Mouse (Mus musculus) CH12.LX (cell line): ENCODE measurements around the gene Arhgef7. TPM values are rescaled to one million over a fixed set of nuclear protein-coding genes. Genes with fewer than 3 reads are reported as not detected.

ENCODE experiments used
- DNase-seq: peaks from one replicate; pipeline ENCODE4 v3.0.0-alpha.2; 2013; ENCODE audit errors: extremely low read depth
- H3K27ac ChIP-seq: 2 replicates; pipeline ENCODE4 v1.5.1; 2012; ENCODE audit warnings: low read depth, mild to moderate bottlenecking, control low read depth, moderate library complexity; ENCODE audit not compliant: insufficient read depth
- H3K27me3 ChIP-seq: replicated peaks from 2 replicates; pipeline ENCODE3; 2012; ENCODE audit warnings: inconsistent platforms
- H3K36me3 ChIP-seq, 2 experiments: replicated peaks in 1 of 2; 2 replicates each; pipeline versions ENCODE3 to v1.6.1; 2012; ENCODE audit warnings: inconsistent platforms in 1 of 2, low read length in 1 of 2, mild to moderate bottlenecking in 1 of 2, mixed read lengths in 1 of 2, moderate library complexity in 1 of 2; ENCODE audit not compliant: control insufficient read depth in 1 of 2, insufficient read depth in 1 of 2
- H3K4me1 ChIP-seq, 2 experiments: 2 replicates each; pipeline ENCODE4 v1.6.1; 2012; ENCODE audit warnings: inconsistent platforms in 1 of 2, moderate library complexity in 1 of 2; ENCODE audit not compliant: insufficient read depth in 2 of 2, control insufficient read depth in 1 of 2
- H3K4me2 ChIP-seq: 2 replicates; pipeline ENCODE4 v1.6.1; 2012; ENCODE audit warnings: low read depth, mild to moderate bottlenecking, control low read depth; ENCODE audit not compliant: poor library complexity, insufficient read depth, severe bottlenecking
- H3K4me3 ChIP-seq, 3 experiments: fragments of 150-350 bp in 1 of 3; sonication (generic) in 1 of 3; replicated peaks in 1 of 3; 2 replicates each; pipeline versions ENCODE3 to v1.5.1; 2011 to 2012; ENCODE audit warnings: low read depth in 2 of 3, low read length in 2 of 3, mild to moderate bottlenecking in 2 of 3, moderate library complexity in 2 of 3, control low read depth in 1 of 3, improper control_type of control experiment in 1 of 3, inconsistent platforms in 1 of 3, mixed read lengths in 1 of 3; ENCODE audit not compliant: poor library complexity in 1 of 3
- H3K79me2 ChIP-seq: replicated peaks from 2 replicates; pipeline ENCODE4 v1.6.1; 2012; ENCODE audit warnings: mild to moderate bottlenecking, moderate library complexity; ENCODE audit not compliant: control insufficient read depth, poor library complexity, insufficient read depth, severe bottlenecking; ENCODE audit errors: extremely low read depth
- H3K9ac ChIP-seq: 2 replicates; pipeline ENCODE4 v1.6.1; 2012; ENCODE audit warnings: low read depth, mild to moderate bottlenecking, control low read depth, moderate library complexity; ENCODE audit not compliant: insufficient read depth
- H3K9me3 ChIP-seq: replicated peaks from 2 replicates; pipeline ENCODE3; 2012; ENCODE audit warnings: low read length, inconsistent platforms, mixed read lengths
- CHD1 ChIP-seq: IDR thresholded peaks from 2 replicates; pipeline ENCODE4 v1.6.1; 2012; ENCODE audit warnings: low read depth, low read length, improper control_type of control experiment, inconsistent platforms
- CHD2 ChIP-seq: IDR thresholded peaks from 2 replicates; pipeline ENCODE4 v1.6.1; 2011; ENCODE audit warnings: low read length, improper control_type of control experiment
- CTCF ChIP-seq, 2 experiments: IDR thresholded peaks in 1 of 2; conservative IDR thresholded peaks in 1 of 2; 2 replicates each; pipeline ENCODE4 v1.5.1; 2011 to 2012; ENCODE audit warnings: low read depth in 2 of 2, low read length in 2 of 2, improper control_type of control experiment in 1 of 2, inconsistent platforms in 1 of 2, mild to moderate bottlenecking in 1 of 2, moderate library complexity in 1 of 2
- E2F4 ChIP-seq: IDR thresholded peaks from 2 replicates; pipeline ENCODE4 v1.6.1; 2011; ENCODE audit warnings: low read depth, low read length, improper control_type of control experiment; ENCODE audit not compliant: insufficient replicate concordance
- EP300 ChIP-seq: IDR thresholded peaks from 2 replicates; pipeline ENCODE4 v1.6.1; 2011; ENCODE audit warnings: low read length, improper control_type of control experiment
- HCFC1 ChIP-seq: IDR thresholded peaks from 2 replicates; pipeline ENCODE4 v1.6.1; 2012; ENCODE audit warnings: low read depth, mild to moderate bottlenecking, inconsistent platforms, low read length, improper control_type of control experiment
- JUN ChIP-seq: IDR thresholded peaks from 2 replicates; pipeline ENCODE4 v1.6.1; 2011; ENCODE audit warnings: low read depth, mild to moderate bottlenecking, low read length, improper control_type of control experiment, moderate library complexity; ENCODE audit not compliant: insufficient read depth
- MAFK ChIP-seq: IDR thresholded peaks from 2 replicates; pipeline ENCODE4 v1.6.1; 2011; ENCODE audit warnings: low read length, improper control_type of control experiment; ENCODE audit not compliant: insufficient replicate concordance
- MAZ ChIP-seq: IDR thresholded peaks from 2 replicates; pipeline ENCODE4 v1.6.1; 2012; ENCODE audit warnings: low read depth, mild to moderate bottlenecking, inconsistent platforms, low read length, improper control_type of control experiment, moderate library complexity
- MEF2A ChIP-seq: IDR thresholded peaks from 2 replicates; pipeline ENCODE4 v1.6.1; 2014; ENCODE audit warnings: low read depth, mild to moderate bottlenecking, inconsistent platforms, low read length, improper control_type of control experiment, borderline replicate concordance
- MXI1 ChIP-seq: IDR thresholded peaks from 2 replicates; pipeline ENCODE4 v1.6.1; 2011; ENCODE audit warnings: mild to moderate bottlenecking, low read depth, low read length, improper control_type of control experiment
- NELFE ChIP-seq: IDR thresholded peaks from 2 replicates; pipeline ENCODE4 v1.6.1; 2011; ENCODE audit warnings: low read depth, low read length, improper control_type of control experiment
- NRF1 ChIP-seq: IDR thresholded peaks from 2 replicates; pipeline ENCODE4 v1.6.1; 2014; ENCODE audit warnings: low read depth, mild to moderate bottlenecking, inconsistent platforms, low read length, improper control_type of control experiment, moderate library complexity
- PAX5 ChIP-seq: IDR thresholded peaks from 2 replicates; pipeline ENCODE4 v1.6.1; 2012; ENCODE audit warnings: low read length, inconsistent platforms, mixed read lengths
- POLR2A ChIP-seq: IDR thresholded peaks from 2 replicates; pipeline ENCODE4 v1.6.1; 2011; ENCODE audit warnings: low read depth, mild to moderate bottlenecking, improper control_type of control experiment, low read length
- POLR2AphosphoS2 ChIP-seq: IDR thresholded peaks from 2 replicates; pipeline ENCODE4 v1.6.1; 2011; ENCODE audit warnings: low read depth, low read length, improper control_type of control experiment
- RAD21 ChIP-seq: IDR thresholded peaks from 2 replicates; pipeline ENCODE4 v1.6.1; 2011; ENCODE audit warnings: low read depth, mild to moderate bottlenecking, low read length, improper control_type of control experiment, moderate library complexity
- SMC3 ChIP-seq: IDR thresholded peaks from 2 replicates; pipeline ENCODE4 v1.6.1; 2011; ENCODE audit warnings: low read depth, low read length, improper control_type of control experiment
- UBTF ChIP-seq: IDR thresholded peaks from 2 replicates; pipeline ENCODE4 v1.6.1; 2012; ENCODE audit warnings: low read depth, mild to moderate bottlenecking, inconsistent platforms, low read length, improper control_type of control experiment, moderate library complexity
- USF1 ChIP-seq: IDR thresholded peaks from 2 replicates; pipeline ENCODE4 v1.6.1; 2014; ENCODE audit warnings: low read depth, mild to moderate bottlenecking, inconsistent platforms, low read length, improper control_type of control experiment
- ZNF384 ChIP-seq: IDR thresholded peaks from 2 replicates; pipeline ENCODE4 v1.6.1; 2012; ENCODE audit warnings: low read depth, low read length, improper control_type of control experiment, inconsistent platforms
- dilution Hi-C: fragments of 300-500 bp; cut with MboI; formaldehyde crosslinking; loops from 2 replicates; pipeline ENCODE4 v1.14.3; 2020; ENCODE audit warnings: low sequenced_read_pairs; ENCODE audit not compliant: extremely low pct_unique_long_range_greater_than_20kb, extremely low pct_ligation_motif_present
- in situ Hi-C: fragments of 300-500 bp; cut with MboI; formaldehyde crosslinking; loops from 3 replicates; pipeline ENCODE4 v1.14.3; 2019; ENCODE audit warnings: low sequenced_read_pairs, low pct_ligation_motif_present, low pct_unique_long_range_greater_than_20kb, mixed read lengths
- polyA plus RNA-seq: library from polyadenylated mRNA; unstranded; fragments of >175 nt; gene quantifications from 2 replicates; pipeline ENCODE4 v1.2.1, GENCODE M21; 2012; ENCODE audit warnings: low read depth; ENCODE audit not compliant: insufficient read length
- total RNA-seq, 2 experiments: library from RNA; depleted of rRNA; stranded (reverse); fragments of 300-350 nt in 1 of 2; fragments of >200 nt in 1 of 2; gene quantifications; 2 replicates each; pipeline ENCODE4 v1.2.3; 2012 to 2014

The Arhgef7 gene
- total and polyA plus RNA-seq, 3 experiments: 8.5 to 28.7 (median 17.0) TPM

DNA sequence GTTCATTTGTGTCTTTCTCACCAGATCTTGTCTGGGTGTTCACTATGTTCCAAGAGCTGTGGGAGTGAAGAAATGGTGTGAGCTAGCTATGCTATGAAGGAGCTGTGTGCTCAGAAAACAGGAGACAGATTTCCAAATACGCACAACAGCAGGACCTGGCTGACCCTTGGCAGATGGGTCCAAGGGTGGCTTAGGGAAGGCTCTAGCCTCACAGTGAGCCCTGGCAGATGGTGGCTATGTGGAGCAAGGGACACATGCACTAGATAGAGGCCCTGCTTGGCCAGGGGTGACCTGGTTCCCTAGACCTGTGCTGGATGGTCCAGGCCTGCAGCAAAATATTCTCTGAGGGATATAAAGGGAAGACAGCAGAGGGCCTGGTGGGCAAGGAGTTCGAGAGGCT is 13.3 kb downstream of the Arhgef7 start:
- in situ Hi-C loops (loop anchor here (10.0 kb wide), 1 partner anchor 204 kb away; no protein-coding TSS in a partner anchor), dilution Hi-C loops (no loop called here)
- peaks cover 6% of the 10 kb centered on the region for H3K9me3 ChIP-seq
- TF ChIP-seq NRF1: no peak
- TF ChIP-seq POLR2A: no peak
- TF ChIP-seq HCFC1: no peak
- TF ChIP-seq CHD1: no peak
- TF ChIP-seq PAX5: no peak
- TF ChIP-seq, all 38 proteins: peak for 0
- H3K4me1 ChIP-seq: no peaks in the 10 kb centered on the region
- no peak overlapping the region for H3K4me2 ChIP-seq
- H3K4me3 ChIP-seq: no peak overlapping the region
- no peak for DNase-seq
- H3K9ac ChIP-seq: no peak overlapping the region
- H3K36me3 ChIP-seq: no peaks in the 10 kb centered on the region
- peaks cover 97% of the 10 kb centered on the region for H3K27me3 ChIP-seq
- H3K27ac ChIP-seq: no peak overlapping the region
- no peaks in the 10 kb centered on the region for H3K79me2 ChIP-seq

DNA sequence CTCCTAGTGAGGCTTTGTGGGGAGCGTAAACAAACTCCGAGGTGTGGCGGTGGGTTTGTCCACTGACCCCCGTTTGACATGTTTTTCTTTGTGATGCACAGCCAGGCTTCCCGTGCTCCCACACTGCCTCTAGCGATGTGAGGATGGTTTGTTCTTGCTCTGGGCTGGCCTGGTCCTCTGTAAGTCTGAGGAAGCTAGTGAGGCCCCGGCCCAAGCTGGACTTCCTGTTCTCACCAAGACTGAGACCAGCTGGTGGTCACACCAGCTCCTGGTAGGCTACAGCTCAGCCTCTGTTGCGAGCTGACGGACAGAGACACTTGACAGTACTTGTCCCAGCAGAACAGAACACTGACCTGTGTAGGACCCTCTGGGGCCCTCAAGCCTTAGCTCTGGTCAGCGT is 16.1 kb downstream of the Arhgef7 start:
- DNase-seq: no peak
- Histone ChIP-seq H3K4me1 (no peaks in the 10 kb centered on the region), H3K79me2 (no peaks in the 10 kb centered on the region), H3K9me3 (peaks cover 6% of the 10 kb centered on the region), H3K4me2 (no peak overlapping the region), H3K27me3 (peaks cover 96% of the 10 kb centered on the region), H3K4me3 (no peak overlapping the region), H3K27ac (no peak overlapping the region), H3K9ac (no peak overlapping the region), H3K36me3 (no peaks in the 10 kb centered on the region)
- TF ChIP-seq POLR2AphosphoS2 (no peak), RAD21 (no peak), JUN (no peak), MAFK (no peak), USF1 (no peak), SMC3 (no peak), MEF2A (no peak), NELFE (no peak), CHD2 (no peak), E2F4 (no peak), CTCF (conservative IDR thresholded peaks at IDR 0.05 in 1 of 2, IDR thresholded peaks at IDR 0.05 in 1 of 2; ENCODE audit: low read depth in 2 of 2, low read length in 2 of 2) (no peak), MAZ (no peak), UBTF (no peak), MXI1 (no peak), ZNF384 (no peak), EP300 (no peak)
- dilution Hi-C loops: no loop called here
- in situ Hi-C loops: loop anchor here (10.0 kb wide), 1 partner anchor 201 kb away; no protein-coding TSS in a partner anchor
